Mouse (Mus musculus) spleen, postnatal 14 days (tissue): Measurements from ENCODE around the gene Ebf4.

ENCODE experiments used
- DNase-seq, 2 experiments: peaks; one replicate each; pipeline ENCODE4 v3.0.0; 2021 to 2022; ENCODE audit warnings: low spot score in 2 of 2

The Ebf4 gene

DNA sequence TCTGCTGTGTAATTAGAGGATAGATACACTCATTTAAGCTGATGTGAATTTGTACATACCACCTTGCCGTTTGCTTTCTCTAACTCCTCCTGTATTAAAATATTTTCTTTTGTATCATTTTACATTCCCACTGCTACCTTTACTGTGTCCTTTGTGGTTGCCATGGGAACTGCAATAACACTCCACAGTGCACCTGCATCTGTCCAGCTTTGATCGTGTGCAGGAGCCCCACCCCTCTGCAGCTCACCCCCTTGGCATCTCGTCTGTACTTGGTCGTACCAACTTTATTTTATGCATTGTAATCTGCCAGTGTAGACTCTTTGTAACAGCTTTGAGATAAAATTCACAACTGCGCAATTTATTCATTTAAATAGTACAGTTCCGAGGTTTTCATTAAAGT lies 88.9 kb downstream of the Ebf4 start:
- DNase-seq, result no peak

DNA sequence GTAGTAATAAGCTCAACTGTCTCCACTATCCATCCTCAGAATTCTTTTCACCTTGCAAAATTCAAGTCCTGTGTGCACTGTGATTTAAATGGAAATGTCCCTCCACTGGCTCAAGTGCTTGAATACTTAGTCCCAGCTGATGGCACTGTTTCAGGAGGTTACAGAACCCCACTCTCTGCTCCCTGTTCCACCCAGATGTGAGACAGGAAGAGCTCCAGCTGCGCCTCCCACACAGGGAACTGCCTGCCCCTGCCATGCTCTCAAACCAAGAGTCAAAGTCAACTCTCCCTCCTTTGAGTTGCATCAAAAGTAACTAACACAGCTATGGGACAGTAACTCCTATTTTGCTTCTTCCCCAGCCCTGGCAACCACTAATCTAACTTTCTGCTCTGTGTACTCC lies 91.2 kb downstream of the Ebf4 start:
- no peak for DNase-seq

- DNase-seq, result no peak
These were observed 93.8 kb downstream of the Ebf4 start for GRCm38 (mm10) chr2:130388796-130389195.

GRCm38 (mm10) chr2:130390993-130391625 lies 96.1 kb downstream of the Ebf4 start:
- no peak for DNase-seq

GRCm38 (mm10) chr2:130392836-130393235 lies 97.9 kb downstream of the Ebf4 start:
- DNase-seq, result no peak

DNA sequence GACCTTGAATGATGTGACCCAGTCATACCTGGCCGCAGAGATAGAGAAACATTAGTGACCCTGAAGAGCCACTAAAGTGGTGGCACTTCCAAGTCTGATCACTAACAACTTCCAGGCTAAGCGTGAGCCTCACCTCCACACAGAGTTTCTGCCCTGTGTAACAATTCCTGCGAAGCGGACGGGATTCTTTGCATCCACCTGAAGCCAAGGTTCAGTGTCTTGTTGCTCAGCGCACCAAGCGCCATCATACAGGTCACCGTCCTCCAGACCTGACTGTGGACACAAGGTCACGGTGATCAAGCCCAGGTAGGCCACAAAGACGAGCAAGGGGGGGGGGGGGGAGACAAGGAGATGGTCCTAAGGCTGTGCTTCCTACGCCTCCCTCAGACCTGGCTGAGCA lies 100.7 kb downstream of the Ebf4 start:
- DNase-seq, result no peak

DNA sequence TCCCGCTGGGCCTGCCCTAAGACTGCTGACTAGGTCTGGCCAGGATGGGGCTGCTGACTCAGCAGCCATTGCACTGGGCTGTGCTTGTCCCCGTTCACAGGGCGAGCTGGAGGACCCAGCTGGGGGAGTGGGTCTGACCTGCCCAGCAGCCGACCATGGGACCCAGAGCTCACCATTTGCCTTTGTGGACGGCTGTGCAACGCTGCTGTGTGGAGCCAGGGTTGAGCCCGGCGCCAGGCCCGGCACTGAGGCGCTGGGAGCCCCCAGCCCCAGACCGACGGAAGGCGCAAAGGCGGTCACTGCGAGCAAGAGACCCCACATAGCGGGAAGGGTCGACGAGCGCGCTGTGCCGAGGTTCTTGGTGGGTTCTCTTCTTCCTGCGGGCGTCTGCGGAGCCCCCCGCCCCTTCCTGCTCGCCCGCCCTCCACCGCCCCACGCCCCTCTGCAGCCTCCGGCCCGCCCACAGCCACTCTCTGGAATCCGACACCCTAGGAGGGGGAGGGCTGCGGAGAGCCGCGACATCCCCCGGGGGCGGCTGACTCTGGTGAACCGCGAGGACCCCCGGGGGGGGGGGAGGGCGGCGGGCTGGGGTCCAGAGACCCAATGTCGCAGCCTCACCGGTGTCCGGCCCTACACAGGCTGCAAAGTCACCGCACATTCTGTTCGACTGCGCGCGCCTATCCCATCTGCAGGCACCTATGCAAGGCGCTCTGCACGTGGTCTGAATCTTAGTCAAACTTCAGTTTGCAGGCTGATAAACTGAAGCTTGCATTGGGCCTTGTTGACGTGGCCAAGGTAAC lies 102.4 kb downstream of the Ebf4 start, which contains the start of gene Cpxm1:
Cpxm1 (minus strand) TSS at position 389 of the 800 bp plus-strand sequence.
- DNase-seq, result no peak

DNA sequence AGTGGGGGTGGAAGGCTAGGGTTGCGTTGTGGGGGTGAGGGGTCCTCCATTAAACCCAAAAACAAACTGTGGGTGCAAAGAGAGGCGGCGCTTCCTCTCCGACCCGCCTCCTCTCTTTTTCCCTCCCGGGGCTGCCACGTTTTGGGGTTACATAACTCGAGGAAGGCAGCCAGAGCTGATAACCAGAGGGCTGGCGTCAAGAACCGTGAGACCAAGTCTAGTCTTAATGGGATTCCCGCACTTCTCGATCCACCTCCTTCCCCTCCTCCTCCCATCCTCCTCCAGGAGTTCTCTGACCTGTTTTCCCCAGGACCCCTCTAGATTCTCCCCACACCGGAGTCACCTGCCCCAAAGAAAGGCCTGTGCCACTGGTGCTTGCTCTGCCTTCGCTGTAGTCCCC lies 103.1 kb downstream of the Ebf4 start:
- DNase-seq, result no peak

GRCm38 (mm10) chr2:130400046-130400445 lies 105.1 kb downstream of the Ebf4 start:
- DNase-seq, result no peak

GRCm38 (mm10) chr2:130401891-130402290 lies 106.9 kb downstream of the Ebf4 start:
- no peak for DNase-seq

GRCm38 (mm10) chr2:130404939-130405338 lies 110.0 kb downstream of the Ebf4 start, which contains the start of the genes Gm28372 and 1700020A23Rik:
TSS of gene Gm28372 (plus strand) at chr2:130405239.
TSS of gene 1700020A23Rik (plus strand) at chr2:130405259.
- DNase-seq, result no peak

DNA sequence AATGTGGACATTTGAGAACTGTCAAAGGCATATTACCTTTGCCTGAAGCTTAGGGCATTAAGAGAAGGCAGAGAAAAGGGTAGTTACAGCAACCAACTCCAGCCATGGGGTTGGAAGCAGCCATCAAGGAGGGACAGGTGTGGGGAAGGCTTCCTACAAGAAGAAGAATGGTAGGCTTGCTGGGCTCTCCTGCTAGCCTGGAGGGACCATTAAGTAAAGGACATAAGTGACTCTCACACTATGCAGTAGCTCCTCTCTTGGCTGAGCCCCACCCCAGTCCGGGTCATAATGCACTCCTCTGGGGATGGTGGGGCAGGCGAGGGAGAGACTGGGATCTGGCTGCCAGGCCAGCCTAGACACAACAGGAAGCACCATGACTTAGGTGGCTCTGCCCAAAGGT lies 111.2 kb downstream of the Ebf4 start, which contains the start of gene Tmem239:
Tmem239 (plus strand) TSS at position 301 of the 400 bp plus-strand sequence.
- no peak for DNase-seq

GRCm38 (mm10) chr2:130408194-130408593 lies 113.2 kb downstream of the Ebf4 start:
- no peak for DNase-seq

DNA sequence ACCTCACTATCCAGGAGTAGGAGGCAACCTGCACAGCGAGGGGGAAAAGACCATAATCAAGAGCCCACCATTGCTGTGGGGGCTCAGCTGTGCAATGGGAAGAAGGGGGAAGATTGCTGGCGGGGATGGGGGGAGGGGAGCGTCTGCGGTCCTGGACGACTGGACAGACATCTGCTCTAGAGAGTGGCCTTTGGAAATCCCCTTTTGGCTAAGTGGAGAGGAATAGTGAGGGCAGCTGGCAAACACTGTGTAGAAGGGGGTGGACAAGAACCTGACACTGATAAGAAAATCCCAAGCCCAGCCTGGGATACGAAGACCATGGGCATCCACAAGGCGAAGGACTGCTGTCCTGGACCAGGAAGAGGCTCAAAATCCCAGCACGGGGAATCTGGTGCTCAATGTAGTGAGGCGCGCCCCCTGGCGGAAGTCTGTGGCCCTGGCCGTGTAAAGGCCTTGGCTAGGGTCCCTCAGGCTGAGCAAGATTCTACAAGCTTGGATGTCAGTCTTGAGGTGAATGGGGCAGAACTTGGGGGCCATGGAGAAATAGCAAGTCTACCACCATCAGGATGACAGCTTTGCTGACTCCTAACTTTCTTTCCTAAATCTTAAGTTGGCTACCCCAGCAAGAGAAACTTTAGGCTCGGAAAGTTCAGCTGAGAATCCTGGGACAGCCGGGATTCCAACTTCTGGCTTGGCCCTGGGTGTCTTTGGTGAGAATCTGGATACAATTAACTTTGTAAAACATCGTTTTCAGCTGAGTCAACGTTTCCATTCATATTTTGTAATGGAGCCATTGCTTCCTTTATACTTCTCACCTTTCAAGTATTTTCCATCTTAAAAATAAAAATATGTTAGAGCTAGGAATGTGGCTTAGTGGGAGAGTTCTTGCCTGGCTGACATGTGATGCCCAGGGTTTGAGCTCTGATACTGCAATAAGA lies 116.9 kb downstream of the Ebf4 start:
- DNase-seq, result peak; percentile 30 to 61

GRCm38 (mm10) chr2:130412775-130413174 lies 117.8 kb downstream of the Ebf4 start:
- no peak for DNase-seq

GRCm38 (mm10) chr2:130414094-130414856 lies 119.3 kb downstream of the Ebf4 start:
- DNase-seq, result no peak
